Mouse (Mus musculus): ENCODE results near the gene Zfp786. TPM values are rescaled to one million over a fixed set of nuclear protein-coding genes. Genes with fewer than 3 reads are reported as not detected.

The Zfp786 gene
- polyA plus RNA-seq, 1 experiment from 2014 or later: 18.3 TPM

DNA sequence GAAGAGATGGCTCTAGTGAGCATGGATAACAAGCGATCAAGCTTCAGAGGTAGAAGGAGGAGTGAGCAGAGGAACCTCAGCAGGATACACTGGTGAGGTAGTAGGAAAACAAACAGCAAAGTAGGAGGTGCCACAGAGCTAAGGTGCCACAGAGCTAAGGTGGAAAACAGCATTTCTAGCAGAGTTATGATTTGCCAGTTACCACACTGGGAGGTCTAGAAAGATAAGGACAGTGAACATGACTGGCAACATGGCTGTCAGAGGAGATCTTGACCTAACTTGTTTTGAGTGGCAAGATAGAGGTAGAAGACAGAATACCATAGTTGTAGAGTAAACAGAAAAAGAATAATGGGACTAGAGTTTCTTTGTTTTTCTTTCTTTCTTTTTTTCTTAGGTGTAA lies 11.7 kb upstream of the Zfp786 start:
- ATAC-seq: no peak

DNA sequence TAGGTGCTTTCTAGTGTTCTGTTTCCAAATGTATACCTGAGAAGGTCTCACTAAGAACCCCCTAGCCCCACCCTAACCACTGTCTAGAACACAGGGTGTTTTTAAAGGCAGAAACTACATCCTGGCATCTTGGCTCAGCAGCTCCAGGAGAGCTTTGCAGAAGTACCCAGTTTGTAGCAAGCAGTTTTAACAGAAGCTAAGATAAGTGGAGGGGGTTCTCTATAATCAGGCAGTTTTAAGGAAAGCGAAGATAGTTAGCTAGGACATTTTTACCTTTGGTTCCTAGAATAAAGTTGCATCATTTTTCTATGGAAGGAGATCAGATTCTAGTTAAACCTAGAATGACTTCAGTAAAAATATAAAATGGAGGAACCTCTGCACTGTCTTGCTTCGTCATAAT lies 11.2 kb upstream of the Zfp786 start:
- no peak overlapping the region for H3K4me2 ChIP-seq (replicated peaks)
- peaks cover 15% of the 10 kb centered on the region for H3K4me1 ChIP-seq (replicated peaks)
- no peaks in the 10 kb centered on the region for H3K9me3 ChIP-seq
- H3K4me3 ChIP-seq (replicated peaks): no peak overlapping the region
- H3K27me3 ChIP-seq: no peaks in the 10 kb centered on the region
- ATAC-seq: no peak
- no peak overlapping the region for H3K27ac ChIP-seq
- H3K36me3 ChIP-seq: peaks cover 25% of the 10 kb centered on the region; the same call in 1 of the 2 replicates
- WGBS: 94% methylated on average over 2 of the region's 2 CpGs
- no peak overlapping the region for H3K9ac ChIP-seq (replicated peaks)

More for the DNA sequence above, 11.7 kb upstream of the Zfp786 start:
- peaks cover 10% of the 10 kb centered on the region for H3K4me1 ChIP-seq (replicated peaks)
- H3K4me2 ChIP-seq (replicated peaks): no peak overlapping the region
- peaks cover 25% of the 10 kb centered on the region; the same call in 1 of the 2 replicates for H3K36me3 ChIP-seq
- no peak overlapping the region for H3K27ac ChIP-seq
- no peaks in the 10 kb centered on the region for H3K27me3 ChIP-seq
- H3K4me3 ChIP-seq (replicated peaks): no peak overlapping the region
- H3K9ac ChIP-seq (replicated peaks): no peak overlapping the region
- WGBS: 91% methylated on average over 1 of the region's 1 CpGs
- H3K9me3 ChIP-seq: no peaks in the 10 kb centered on the region

DNA sequence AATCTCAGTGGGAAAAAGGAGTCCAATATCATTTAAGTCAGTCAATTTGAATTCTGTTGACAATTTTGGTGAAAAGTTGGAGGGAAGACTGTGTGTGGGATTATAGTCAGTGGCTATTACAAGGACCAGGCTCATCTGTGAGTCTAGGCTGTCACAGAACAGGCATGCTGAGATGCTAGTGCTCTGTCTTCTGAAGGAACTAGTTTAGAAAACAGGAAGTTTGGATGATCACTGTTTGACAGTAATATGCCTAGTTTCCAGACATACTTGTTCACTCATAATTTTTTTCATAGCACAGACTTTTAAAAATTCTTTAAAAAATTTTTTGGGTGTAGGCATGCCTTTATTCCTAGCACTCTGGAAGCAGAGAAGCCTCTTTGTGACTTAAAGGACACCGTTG lies 10.4 kb upstream of the Zfp786 start:
- ATAC-seq: no peak
- peaks cover 19% of the 10 kb centered on the region for H3K4me1 ChIP-seq (replicated peaks)
- H3K9ac ChIP-seq (replicated peaks): no peak overlapping the region
- H3K27me3 ChIP-seq: no peaks in the 10 kb centered on the region
- 94% methylated on average over 1 of the region's 1 CpGs for WGBS
- peaks cover 25% of the 10 kb centered on the region; the same call in 1 of the 2 replicates for H3K36me3 ChIP-seq
- no peak overlapping the region for H3K4me3 ChIP-seq (replicated peaks)
- no peaks in the 10 kb centered on the region for H3K9me3 ChIP-seq
- H3K4me2 ChIP-seq (replicated peaks): no peak overlapping the region
- H3K27ac ChIP-seq: no peak overlapping the region

DNA sequence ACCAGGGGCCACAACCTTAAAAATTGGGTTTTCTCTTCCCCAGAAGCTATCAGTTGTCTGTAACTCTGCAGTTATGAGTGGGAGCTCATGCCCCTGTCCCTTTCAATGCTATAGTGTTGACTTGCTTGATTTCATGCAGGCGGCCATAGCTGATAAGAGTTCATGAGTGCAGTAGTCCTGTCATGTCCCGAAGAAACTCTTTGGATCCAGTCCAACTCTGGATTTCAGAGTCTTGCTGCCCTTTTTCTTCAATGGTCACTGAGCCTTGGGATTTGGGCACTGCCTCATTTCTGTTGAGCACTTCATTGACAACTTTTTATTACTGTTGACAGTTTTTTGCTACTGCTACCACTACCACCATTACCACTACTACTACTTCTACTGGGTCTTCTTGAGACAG lies 7.0 kb upstream of the Zfp786 start:
- no peak for ATAC-seq
- H3K4me2 ChIP-seq (replicated peaks): no peak overlapping the region
- H3K27ac ChIP-seq: no peak overlapping the region
- no peaks in the 10 kb centered on the region for H3K9me3 ChIP-seq
- H3K9ac ChIP-seq (replicated peaks): no peak overlapping the region
- WGBS: 92% methylated on average over 2 of the region's 2 CpGs
- H3K4me1 ChIP-seq (replicated peaks): peaks cover 19% of the 10 kb centered on the region
- H3K36me3 ChIP-seq: peaks cover 16% of the 10 kb centered on the region; the same call in 1 of the 2 replicates
- H3K4me3 ChIP-seq (replicated peaks): no peak overlapping the region
- H3K27me3 ChIP-seq: no peaks in the 10 kb centered on the region

DNA sequence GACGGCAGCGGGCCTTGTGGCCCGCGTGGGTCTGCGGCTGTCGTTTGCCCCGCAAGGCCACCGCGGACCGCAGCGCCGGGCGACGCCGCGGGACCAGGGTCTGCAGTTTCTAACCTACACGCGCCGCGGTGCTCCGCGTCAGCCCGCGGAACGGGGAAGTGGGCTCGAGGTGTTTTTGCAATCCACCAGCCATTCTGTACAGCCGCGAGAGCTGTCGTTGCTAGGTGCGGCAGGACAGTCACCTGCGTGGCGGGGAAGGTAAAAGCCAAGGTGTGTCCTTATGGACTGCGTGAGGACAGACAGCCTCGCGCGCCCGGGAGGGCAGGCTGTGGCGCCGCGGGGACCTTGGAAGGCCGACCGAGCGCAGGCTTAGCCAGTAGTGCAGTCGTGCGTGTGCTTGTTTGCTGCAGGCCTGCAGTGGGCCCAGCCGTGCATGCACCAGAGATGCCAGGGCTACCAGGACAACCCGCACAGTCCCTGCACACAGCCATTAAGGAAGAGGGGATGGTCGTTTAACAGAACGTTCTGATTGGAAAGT lies 5.4 kb upstream of the Zfp786 start:
- H3K4me3 ChIP-seq (replicated peaks): peak overlapping the region; percentile 82
- peak overlapping the region; percentile 72 for H3K4me2 ChIP-seq (replicated peaks)
- peaks cover 19% of the 10 kb centered on the region for H3K4me1 ChIP-seq (replicated peaks)
- H3K27me3 ChIP-seq: no peaks in the 10 kb centered on the region
- H3K9me3 ChIP-seq: no peaks in the 10 kb centered on the region
- under 1% methylated on average over 49 of the region's 49 CpGs for WGBS
- H3K27ac ChIP-seq: peak overlapping the region; percentile 98
- ATAC-seq: peak; percentile 83
- peak overlapping the region; percentile 97 for H3K9ac ChIP-seq (replicated peaks)
- H3K36me3 ChIP-seq: peaks cover 12% of the 10 kb centered on the region; the same call in 1 of the 2 replicates

DNA sequence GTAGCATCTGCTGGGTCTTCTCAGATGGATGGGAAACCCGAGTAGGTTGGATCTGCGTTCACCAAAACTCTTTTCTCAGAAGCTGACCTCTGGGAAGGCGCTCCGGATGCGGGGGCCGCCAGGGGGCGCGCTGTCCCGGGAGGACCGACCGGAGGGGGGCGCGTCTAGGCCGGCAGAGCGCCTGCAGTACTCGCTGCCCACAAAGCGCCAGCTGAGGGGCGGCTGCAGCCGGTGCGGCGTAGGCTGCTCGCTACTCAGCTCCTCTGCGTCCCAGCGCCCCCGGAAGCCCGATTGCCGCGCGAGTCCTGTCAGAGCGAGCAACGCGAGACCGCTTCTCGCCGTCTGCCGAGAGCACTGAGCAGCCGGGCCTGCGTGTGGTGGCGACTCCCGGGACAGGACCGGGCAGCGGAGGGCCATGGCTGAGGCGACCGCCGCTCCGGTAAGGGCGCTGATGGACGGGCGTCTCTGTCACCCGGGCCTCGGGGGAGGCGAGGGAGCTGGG lies 4.9 kb upstream of the Zfp786 start, which contains the start of gene Zfp398:
Gene Zfp398, plus strand, starts transcription at position 180 of the 502 bp plus-strand sequence.
- WGBS: 0% methylated on average over 50 of the region's 52 CpGs

DNA sequence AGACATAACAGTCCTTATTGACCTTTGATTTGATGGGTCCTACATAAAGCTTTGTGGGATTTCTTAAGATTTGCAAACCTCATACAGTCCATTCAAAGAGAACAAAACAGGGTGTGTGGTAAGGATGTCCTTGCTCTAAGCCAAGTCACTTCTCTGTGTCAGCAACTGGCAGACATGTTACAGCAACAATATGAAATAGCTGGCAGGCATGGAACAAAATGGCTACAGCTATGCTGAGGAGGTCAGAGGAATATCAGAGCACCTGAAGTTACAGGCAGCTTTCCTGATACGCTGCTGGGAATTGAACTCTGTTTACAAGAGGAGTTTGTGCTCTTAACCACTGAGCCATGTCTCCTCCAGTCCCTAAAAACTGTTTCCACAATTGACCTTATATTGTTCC lies 1.6 kb upstream of the Zfp786 start:
- Histone ChIP-seq H3K9ac (replicated peaks) (no peak overlapping the region), H3K9me3 (no peaks in the 10 kb centered on the region), H3K36me3 (no peaks in the 10 kb centered on the region), H3K27me3 (no peaks in the 10 kb centered on the region), H3K27ac (no peak overlapping the region), H3K4me2 (replicated peaks) (no peak overlapping the region), H3K4me1 (replicated peaks) (peaks cover 18% of the 10 kb centered on the region), H3K4me3 (replicated peaks) (no peak overlapping the region)
- ATAC-seq: no peak
- WGBS: 95% methylated on average over 1 of the region's 1 CpGs

More for the DNA sequence above, 4.9 kb upstream of the Zfp786 start, which contains the start of gene Zfp398:
- peaks cover 6% of the 10 kb centered on the region; the same call in 1 of the 2 replicates for H3K36me3 ChIP-seq
- H3K4me3 ChIP-seq (replicated peaks): peak within 1 kb of the TSS; percentile 82
- ATAC-seq: peak; percentile 97
- peak within 1 kb of the TSS; percentile 98 for H3K27ac ChIP-seq
- H3K9me3 ChIP-seq: no peaks in the 10 kb centered on the region
- H3K9ac ChIP-seq (replicated peaks): peak within 1 kb of the TSS; percentile 97
- H3K4me1 ChIP-seq (replicated peaks): peaks cover 19% of the 10 kb centered on the region
- peak within 1 kb of the TSS; percentile 72 for H3K4me2 ChIP-seq (replicated peaks)
- no peaks in the 10 kb centered on the region for H3K27me3 ChIP-seq

DNA sequence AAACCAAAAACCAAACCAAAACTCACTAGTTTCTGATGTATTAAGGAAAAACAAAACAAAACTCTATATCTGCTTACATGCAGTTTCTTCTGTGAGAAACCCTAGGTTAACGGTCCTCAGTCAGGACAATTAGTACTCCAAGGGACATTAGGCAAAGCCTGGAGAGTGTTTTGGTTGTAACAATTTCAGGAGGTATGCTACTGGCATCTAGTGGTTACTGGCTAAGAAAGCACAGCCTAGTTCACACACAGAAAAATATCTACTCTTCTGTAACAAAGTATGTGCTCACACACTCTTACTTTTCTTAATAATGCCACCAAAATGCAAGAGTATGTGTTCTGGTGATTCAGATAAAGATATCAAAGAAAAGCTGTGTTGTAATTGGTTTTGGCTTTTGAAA lies 1.7 kb downstream of the Zfp786 start:
- peak overlapping the region; percentile 56 for H3K4me2 ChIP-seq (replicated peaks)
- ATAC-seq: no peak
- peak overlapping the region; percentile 12; the same call in 1 of the 2 replicates for H3K27ac ChIP-seq
- H3K4me3 ChIP-seq (replicated peaks): peak overlapping the region; percentile 67
- H3K9me3 ChIP-seq: no peaks in the 10 kb centered on the region
- H3K4me1 ChIP-seq (replicated peaks): peaks cover 13% of the 10 kb centered on the region
- H3K36me3 ChIP-seq: peaks cover 27% of the 10 kb centered on the region
- peak overlapping the region; percentile 93 for H3K9ac ChIP-seq (replicated peaks)
- no peaks in the 10 kb centered on the region for H3K27me3 ChIP-seq
- 26% methylated on average over 1 of the region's 1 CpGs for WGBS

DNA sequence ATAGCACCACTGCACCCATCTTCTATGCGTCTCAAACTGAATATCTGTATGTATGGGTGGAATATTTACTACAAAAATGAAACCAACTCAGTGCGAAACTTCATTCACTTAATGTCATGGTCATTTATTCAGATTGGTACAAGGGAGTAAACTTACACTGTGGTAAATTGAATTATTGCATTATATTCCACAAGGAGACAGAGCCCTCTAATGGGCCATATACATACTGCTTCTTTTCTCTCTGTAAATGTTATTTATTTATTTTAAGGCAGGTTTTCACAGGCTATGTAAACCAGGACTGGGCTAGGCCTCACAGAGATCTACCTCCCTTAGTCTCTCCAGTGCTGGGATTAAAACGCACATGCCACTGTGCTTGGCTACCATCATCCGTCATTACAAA lies 3.2 kb downstream of the Zfp786 start:
- Histone ChIP-seq H3K4me1 (replicated peaks) (peaks cover 13% of the 10 kb centered on the region), H3K27me3 (no peaks in the 10 kb centered on the region), H3K9ac (replicated peaks) (no peak overlapping the region), H3K36me3 (peaks cover 41% of the 10 kb centered on the region), H3K4me3 (replicated peaks) (no peak overlapping the region), H3K9me3 (no peaks in the 10 kb centered on the region), H3K4me2 (replicated peaks) (no peak overlapping the region), H3K27ac (no peak overlapping the region)
- no peak for ATAC-seq
- WGBS: 94% methylated on average over 4 of the region's 4 CpGs

DNA sequence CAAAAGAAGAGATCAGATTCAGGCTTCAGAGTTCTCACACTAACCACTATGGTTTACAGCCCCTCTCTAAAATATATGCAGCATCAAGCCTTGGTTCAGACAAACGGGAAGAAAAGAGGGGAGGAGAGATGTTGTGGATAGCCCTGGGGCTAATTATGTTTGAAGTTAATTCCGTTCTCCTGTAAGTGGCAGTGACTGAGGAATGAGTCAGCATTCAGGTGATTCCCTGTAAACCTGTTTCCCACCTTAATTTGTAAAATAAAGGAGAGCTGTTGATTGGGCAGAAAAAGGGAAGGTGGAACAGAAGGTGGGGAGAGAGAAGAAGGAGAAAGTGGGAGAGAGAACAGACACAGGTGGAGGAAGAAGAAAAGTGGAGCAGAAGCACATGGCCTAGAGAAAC lies 6.4 kb downstream of the Zfp786 start:
- no peak overlapping the region for H3K4me3 ChIP-seq (replicated peaks)
- H3K27me3 ChIP-seq: no peaks in the 10 kb centered on the region
- H3K9ac ChIP-seq (replicated peaks): no peak overlapping the region
- H3K4me2 ChIP-seq (replicated peaks): no peak overlapping the region
- H3K27ac ChIP-seq: no peak overlapping the region
- H3K4me1 ChIP-seq (replicated peaks): peaks cover 10% of the 10 kb centered on the region
- 72% methylated on average over 2 of the region's 2 CpGs for WGBS
- ATAC-seq: no peak
- peaks cover 71% of the 10 kb centered on the region for H3K36me3 ChIP-seq
- H3K9me3 ChIP-seq: no peaks in the 10 kb centered on the region

DNA sequence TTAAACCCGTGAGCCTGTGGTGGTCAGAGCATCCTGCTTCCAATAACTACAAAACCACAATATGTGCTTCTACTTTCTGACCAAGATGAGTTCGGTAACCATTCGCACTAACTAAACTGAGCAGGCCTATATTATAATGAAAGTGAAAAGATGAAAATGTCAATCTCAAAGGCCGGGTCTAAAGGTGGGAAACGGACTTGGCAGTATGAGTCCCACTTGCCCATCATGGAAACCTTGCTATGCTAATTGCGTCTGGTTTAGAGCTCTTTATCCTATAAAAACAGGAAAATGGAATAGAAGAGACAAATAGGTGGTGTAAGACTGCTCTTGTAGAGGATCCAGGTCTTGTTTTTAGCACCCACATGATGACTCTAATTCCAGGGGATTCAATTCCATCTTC lies 8.9 kb downstream of the Zfp786 start:
- H3K9ac ChIP-seq (replicated peaks): no peak overlapping the region
- no peaks in the 10 kb centered on the region; the same call in 1 of the 2 replicates for H3K4me1 ChIP-seq (replicated peaks)
- WGBS: 90% methylated on average over 6 of the region's 6 CpGs
- no peak overlapping the region for H3K4me2 ChIP-seq (replicated peaks)
- no peaks in the 10 kb centered on the region for H3K9me3 ChIP-seq
- no peak overlapping the region for H3K4me3 ChIP-seq (replicated peaks)
- no peak for ATAC-seq
- H3K27ac ChIP-seq: no peak overlapping the region
- no peaks in the 10 kb centered on the region for H3K27me3 ChIP-seq
- peaks cover 88% of the 10 kb centered on the region for H3K36me3 ChIP-seq

DNA sequence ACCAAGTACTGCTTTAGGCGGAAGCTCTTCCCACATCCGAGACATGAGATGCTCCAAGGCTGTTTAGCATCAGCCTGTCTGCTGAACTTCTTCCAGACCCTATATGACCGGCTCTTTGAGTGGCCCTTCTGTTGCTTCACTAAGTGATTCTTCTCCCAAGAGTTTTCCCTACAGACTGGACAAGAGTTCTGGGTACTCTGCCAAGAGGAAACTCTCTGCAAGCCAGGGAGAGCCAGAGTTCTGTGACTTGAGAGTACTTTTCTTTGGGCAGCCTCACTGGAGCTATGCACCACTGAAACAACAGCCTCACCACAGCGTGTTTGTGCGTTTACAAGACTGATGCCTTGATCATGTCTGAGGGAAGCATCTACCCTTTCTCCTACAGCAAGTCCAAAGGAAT lies 9.4 kb downstream of the Zfp786 start:
- Histone ChIP-seq H3K9me3 (no peaks in the 10 kb centered on the region), H3K27ac (no peak overlapping the region), H3K4me2 (replicated peaks) (no peak overlapping the region), H3K4me3 (replicated peaks) (no peak overlapping the region), H3K36me3 (peaks cover 89% of the 10 kb centered on the region), H3K9ac (replicated peaks) (no peak overlapping the region), H3K4me1 (replicated peaks) (no peaks in the 10 kb centered on the region), H3K27me3 (no peaks in the 10 kb centered on the region)
- ATAC-seq: no peak
- 95% methylated on average over 5 of the region's 5 CpGs for WGBS
